Mouse (Mus musculus): ENCODE measurements at regions not wholly inside any gene's neighbourhood (a gene's known extent, or its start where the extent isn't known, plus 50 kb on each side); places are given as distances from the start of the nearest gene placed in this dataset.

- DNase-seq (ENCODE audit: low spot score) = no peak
- ATAC-seq (replicated peaks; ENCODE audit: low FRiP score, low read depth) = no peak
- TF ChIP-seq CTCF (IDR thresholded peaks at IDR 0.05; ENCODE audit: low read depth) = no peak
- Histone ChIP-seq H3K27ac (no peak overlapping the region), H3K9ac (ENCODE audit: low read depth, low read length) (no peak overlapping the region), H3K9me3 (replicated peaks; ENCODE audit: low read length) (no peaks in the 10 kb centered on the region), H3K27me3 (ENCODE audit: insufficient read depth, low read length) (no peaks in the 10 kb centered on the region), H3K4me1 (replicated peaks; ENCODE audit: insufficient read depth, low read length) (no peaks in the 10 kb centered on the region), H3K4me2 (ENCODE audit: low read length) (no peak overlapping the region), H3K4me3 (replicated peaks; ENCODE audit: low read depth, low read length) (no peak overlapping the region), H3K36me3 (ENCODE audit: insufficient read depth, low read length) (no peaks in the 10 kb centered on the region)
- WGBS = 73% methylated on average over 1 of the region's 1 CpGs
These were observed 83.9 kb upstream of the Pum3 start for GRCm38 (mm10) chr19:27513535-27513934.

GRCm38 (mm10) chr19:27511340-27511739 lies 81.7 kb upstream of the Pum3 start:
- no peak overlapping the region for H3K27ac ChIP-seq
- H3K27me3 ChIP-seq (ENCODE audit: insufficient read depth, low read length) = no peaks in the 10 kb centered on the region
- no peak overlapping the region for H3K4me2 ChIP-seq (ENCODE audit: low read length)
- WGBS = 26% methylated on average over 6 of the region's 6 CpGs
- DNase-seq (ENCODE audit: low spot score) (peak; percentile 27), ATAC-seq (replicated peaks; ENCODE audit: low FRiP score, low read depth) (no peak)
- no peaks in the 10 kb centered on the region for H3K4me1 ChIP-seq (replicated peaks; ENCODE audit: insufficient read depth, low read length)
- TF ChIP-seq CTCF (IDR thresholded peaks at IDR 0.05; ENCODE audit: low read depth) = no peak
- H3K9ac ChIP-seq (ENCODE audit: low read depth, low read length) = no peak overlapping the region
- no peaks in the 10 kb centered on the region for H3K9me3 ChIP-seq (replicated peaks; ENCODE audit: low read length)
- H3K36me3 ChIP-seq (ENCODE audit: insufficient read depth, low read length) = no peaks in the 10 kb centered on the region
- H3K4me3 ChIP-seq (replicated peaks; ENCODE audit: low read depth, low read length) = no peak overlapping the region

GRCm38 (mm10) chr19:27509956-27510639 lies 80.5 kb upstream of the Pum3 start:
- Histone ChIP-seq H3K27ac (no peak overlapping the region), H3K36me3 (ENCODE audit: insufficient read depth, low read length) (no peaks in the 10 kb centered on the region), H3K4me1 (replicated peaks; ENCODE audit: insufficient read depth, low read length) (no peaks in the 10 kb centered on the region), H3K9me3 (replicated peaks; ENCODE audit: low read length) (no peaks in the 10 kb centered on the region), H3K4me2 (ENCODE audit: low read length) (no peak overlapping the region), H3K4me3 (replicated peaks; ENCODE audit: low read depth, low read length) (no peak overlapping the region), H3K27me3 (ENCODE audit: insufficient read depth, low read length) (no peaks in the 10 kb centered on the region), H3K9ac (ENCODE audit: low read depth, low read length) (no peak overlapping the region)
- DNase-seq (ENCODE audit: low spot score) (no peak), ATAC-seq (replicated peaks; ENCODE audit: low FRiP score, low read depth) (no peak)
- TF ChIP-seq CTCF (IDR thresholded peaks at IDR 0.05; ENCODE audit: low read depth) = no peak
- WGBS = 59% methylated on average over 6 of the region's 6 CpGs

GRCm38 (mm10) chr19:27498278-27498677 lies 68.7 kb upstream of the Pum3 start:
- TF ChIP-seq CTCF (IDR thresholded peaks at IDR 0.05; ENCODE audit: low read depth) = no peak
- Histone ChIP-seq H3K4me3 (replicated peaks; ENCODE audit: low read depth, low read length) (no peak overlapping the region), H3K27me3 (ENCODE audit: insufficient read depth, low read length) (no peaks in the 10 kb centered on the region), H3K4me2 (ENCODE audit: low read length) (no peak overlapping the region), H3K4me1 (replicated peaks; ENCODE audit: insufficient read depth, low read length) (no peaks in the 10 kb centered on the region), H3K9ac (ENCODE audit: low read depth, low read length) (no peak overlapping the region), H3K9me3 (replicated peaks; ENCODE audit: low read length) (no peaks in the 10 kb centered on the region), H3K27ac (no peak overlapping the region), H3K36me3 (ENCODE audit: insufficient read depth, low read length) (no peaks in the 10 kb centered on the region)
- 68% methylated on average over 4 of the region's 4 CpGs for WGBS
- DNase-seq (ENCODE audit: low spot score) (no peak), ATAC-seq (replicated peaks; ENCODE audit: low FRiP score, low read depth) (no peak)

GRCm38 (mm10) chr19:27492468-27492867 lies 62.8 kb upstream of the Pum3 start:
- DNase-seq (ENCODE audit: low spot score) (no peak), ATAC-seq (replicated peaks; ENCODE audit: low FRiP score, low read depth) (no peak)
- Histone ChIP-seq H3K4me2 (ENCODE audit: low read length) (no peak overlapping the region), H3K4me1 (replicated peaks; ENCODE audit: insufficient read depth, low read length) (no peaks in the 10 kb centered on the region), H3K9me3 (replicated peaks; ENCODE audit: low read length) (no peaks in the 10 kb centered on the region), H3K4me3 (replicated peaks; ENCODE audit: low read depth, low read length) (no peak overlapping the region), H3K9ac (ENCODE audit: low read depth, low read length) (no peak overlapping the region), H3K27me3 (ENCODE audit: insufficient read depth, low read length) (no peaks in the 10 kb centered on the region), H3K27ac (no peak overlapping the region), H3K36me3 (ENCODE audit: insufficient read depth, low read length) (no peaks in the 10 kb centered on the region)
- TF ChIP-seq CTCF (IDR thresholded peaks at IDR 0.05; ENCODE audit: low read depth) = no peak
- 79% methylated on average over 8 of the region's 8 CpGs for WGBS

- H3K27ac ChIP-seq = no peak overlapping the region
- 84% methylated on average over 5 of the region's 5 CpGs for WGBS
- H3K36me3 ChIP-seq (ENCODE audit: insufficient read depth, low read length) = no peaks in the 10 kb centered on the region
- DNase-seq (ENCODE audit: low spot score) = no peak
- no peak overlapping the region for H3K9ac ChIP-seq (ENCODE audit: low read depth, low read length)
- no peaks in the 10 kb centered on the region for H3K4me1 ChIP-seq (replicated peaks; ENCODE audit: insufficient read depth, low read length)
- ATAC-seq (replicated peaks; ENCODE audit: low FRiP score, low read depth) = no peak
- H3K4me3 ChIP-seq (replicated peaks; ENCODE audit: low read depth, low read length) = no peak overlapping the region
- H3K27me3 ChIP-seq (ENCODE audit: insufficient read depth, low read length) = no peaks in the 10 kb centered on the region
- no peak overlapping the region for H3K4me2 ChIP-seq (ENCODE audit: low read length)
- no peak for TF ChIP-seq CTCF (IDR thresholded peaks at IDR 0.05; ENCODE audit: low read depth)
- no peaks in the 10 kb centered on the region for H3K9me3 ChIP-seq (replicated peaks; ENCODE audit: low read length)
These were observed 62.2 kb upstream of the Pum3 start for GRCm38 (mm10) chr19:27491873-27492272.

GRCm38 (mm10) chr19:27489053-27489452 lies 59.4 kb upstream of the Pum3 start:
- Histone ChIP-seq H3K9me3 (replicated peaks; ENCODE audit: low read length) (no peaks in the 10 kb centered on the region), H3K4me2 (ENCODE audit: low read length) (no peak overlapping the region), H3K27me3 (ENCODE audit: insufficient read depth, low read length) (no peaks in the 10 kb centered on the region), H3K9ac (ENCODE audit: low read depth, low read length) (no peak overlapping the region), H3K36me3 (ENCODE audit: insufficient read depth, low read length) (no peaks in the 10 kb centered on the region), H3K27ac (no peak overlapping the region), H3K4me1 (replicated peaks; ENCODE audit: insufficient read depth, low read length) (no peaks in the 10 kb centered on the region), H3K4me3 (replicated peaks; ENCODE audit: low read depth, low read length) (no peak overlapping the region)
- WGBS = 76% methylated on average over 4 of the region's 4 CpGs
- ATAC-seq (replicated peaks; ENCODE audit: low FRiP score, low read depth) = no peak
- no peak for DNase-seq (ENCODE audit: low spot score)
- TF ChIP-seq CTCF (IDR thresholded peaks at IDR 0.05; ENCODE audit: low read depth) = no peak
